Mouse (Mus musculus) intestine, embryonic 14.5 days (tissue): ENCODE data around the gene Hivep1. TPM values are rescaled to one million over a fixed set of nuclear protein-coding genes. Genes with fewer than 3 reads are reported as not detected.

ENCODE experiments used
- polyA plus RNA-seq: library from polyadenylated mRNA; unstranded; fragments of >200 nt; fragmentation: Nextera tagmentation; extraction: Ambion mirVana; gene quantifications from 2 replicates; pipeline ENCODE4 v1.2.1, GENCODE M21; 2014

Gene Hivep1
- polyA plus RNA-seq, 1 experiment from 2014 or later, result 10.0 TPM

Other genes starting within 250 kb of the Hivep1 start
- 0.26 and 1.0 TPM in 2 replicates for gene Adtrp, start 204.3 kb upstream of the Hivep1 start, polyA plus RNA-seq
- gene Edn1, start 249.5 kb downstream of the Hivep1 start, polyA plus RNA-seq, result 5.1 and 6.0 TPM in 2 replicates